Mouse (Mus musculus) adrenal gland, postnatal 14 days (tissue): ENCODE measurements around the gene Hmgn2. TPM values are rescaled to one million over a fixed set of nuclear protein-coding genes. Genes with fewer than 3 reads are reported as not detected.

Experiments
- DNase-seq: peaks from one replicate; pipeline ENCODE4 v3.0.0; 2021; ENCODE audit warnings: mixed read lengths
- total RNA-seq: library from RNA; stranded (reverse); gene quantifications from 2 replicates; pipeline ENCODE4 v1.2.3, GENCODE M21; 2021

Gene Hmgn2
- total RNA-seq, 1 experiment from 2014 or later = 351 TPM

DNA sequence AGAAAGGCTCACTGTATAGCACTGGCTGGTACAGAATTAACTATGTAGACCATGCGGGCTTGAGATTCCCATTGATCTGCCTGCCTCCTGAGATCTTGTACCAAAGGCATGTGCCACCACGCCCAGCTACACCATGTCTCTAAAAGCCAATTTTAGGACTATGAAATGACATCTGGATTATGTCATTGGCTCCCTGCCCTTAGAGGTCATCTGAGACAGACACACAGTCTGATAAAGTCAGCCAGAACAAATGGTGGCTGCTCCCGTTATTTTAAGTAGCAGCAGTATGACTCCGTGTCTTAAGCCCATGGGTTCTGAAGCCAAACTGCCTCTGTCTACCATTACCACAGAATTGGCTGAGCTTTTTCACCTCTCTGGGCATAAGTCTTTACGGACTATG lies 12.0 kb upstream of the Hmgn2 start:
- DNase-seq = no peak

DNA sequence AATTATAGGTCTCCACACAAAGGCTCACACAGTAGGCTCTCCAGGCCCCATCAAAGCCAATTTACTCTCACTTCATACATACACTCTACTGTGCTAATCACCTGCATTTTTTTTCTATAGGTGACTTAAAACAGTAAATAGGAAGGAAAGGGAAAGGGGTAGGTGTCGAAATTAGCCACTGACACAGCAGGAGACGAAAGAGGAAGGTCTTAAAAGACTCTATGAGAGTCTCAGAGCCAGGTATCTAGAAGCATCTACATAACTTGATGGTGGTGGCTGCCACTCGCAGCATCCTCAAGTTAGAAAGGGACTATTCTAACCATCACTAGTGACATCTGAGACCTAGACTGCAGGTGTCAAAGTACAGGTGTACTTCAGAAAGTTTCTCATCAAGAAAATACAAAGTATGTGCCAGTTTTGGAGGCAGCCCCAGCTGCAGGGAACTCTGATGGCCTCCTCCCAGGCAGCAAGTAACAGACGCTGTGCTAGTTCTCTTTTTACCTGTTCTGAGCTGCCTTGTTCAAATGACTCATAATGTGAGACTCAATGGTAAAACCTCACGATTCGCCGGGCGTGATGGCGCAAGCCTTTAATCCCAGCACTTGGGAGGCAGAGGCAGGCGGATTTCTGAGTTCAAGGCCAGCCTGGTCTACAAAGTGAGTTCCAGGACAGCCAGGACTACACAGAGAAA lies 9.7 kb upstream of the Hmgn2 start:
- no peak for DNase-seq

DNA sequence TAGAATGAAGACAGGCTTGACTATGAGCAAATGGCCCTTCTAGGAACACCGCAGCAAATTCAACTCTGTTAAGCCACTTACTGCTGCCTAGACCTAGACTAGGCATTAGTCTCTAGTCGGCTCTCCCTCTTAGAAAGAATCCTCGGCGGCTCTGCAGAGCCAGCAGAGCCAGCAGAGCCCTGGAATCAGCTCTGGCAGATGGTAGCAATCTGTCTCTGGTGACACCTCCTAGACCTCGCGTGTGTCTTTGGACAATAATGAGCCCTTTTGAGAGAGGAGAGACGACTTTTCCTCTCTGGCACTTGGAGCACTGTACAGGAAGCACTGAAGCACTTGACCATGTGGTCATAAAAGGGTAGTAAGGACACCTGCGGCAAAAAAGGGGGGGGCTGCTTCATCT lies 3.3 kb upstream of the Hmgn2 start:
- no peak for DNase-seq

DNA sequence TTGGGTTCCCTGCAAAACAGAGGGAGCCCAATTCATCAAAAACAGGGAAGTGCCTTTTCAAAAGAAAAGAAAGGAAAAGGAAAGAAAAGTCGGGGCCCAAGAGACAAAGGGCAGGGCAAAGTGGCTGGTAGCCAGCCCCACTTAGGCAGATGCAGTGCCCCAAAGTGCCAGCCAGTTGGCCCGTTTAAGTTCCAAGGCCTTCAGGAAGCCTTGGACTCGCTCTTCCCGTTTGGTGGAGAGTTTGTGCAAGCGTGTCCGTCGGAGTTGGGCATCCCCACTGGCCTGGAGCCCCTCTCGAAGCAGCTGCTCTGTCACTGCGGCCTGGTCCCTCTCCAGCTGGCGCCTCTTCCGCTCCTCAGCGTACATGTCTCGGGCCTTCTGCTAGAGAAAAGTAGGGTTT lies 2.4 kb upstream of the Hmgn2 start:
- no peak for DNase-seq

DNA sequence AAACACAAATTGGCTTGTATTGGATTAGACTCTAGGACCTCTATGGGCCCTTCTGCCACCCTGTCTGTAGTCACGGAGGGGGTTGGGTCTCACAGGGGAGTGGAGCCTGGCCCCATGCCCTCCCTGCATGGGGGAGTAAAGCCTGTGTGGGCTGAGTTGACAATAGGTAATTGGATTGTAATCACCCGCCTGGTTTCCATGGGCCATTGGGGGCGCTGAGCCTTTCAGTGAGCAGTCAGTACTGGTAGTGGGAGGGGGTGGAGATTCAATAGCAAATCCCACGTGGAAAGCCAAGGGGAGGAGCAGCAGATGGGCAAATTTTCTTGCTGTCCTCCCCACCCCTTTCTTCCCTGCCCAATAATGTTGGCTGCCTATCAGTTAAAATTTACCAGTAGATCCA lies 1.7 kb upstream of the Hmgn2 start:
- DNase-seq = no peak

DNA sequence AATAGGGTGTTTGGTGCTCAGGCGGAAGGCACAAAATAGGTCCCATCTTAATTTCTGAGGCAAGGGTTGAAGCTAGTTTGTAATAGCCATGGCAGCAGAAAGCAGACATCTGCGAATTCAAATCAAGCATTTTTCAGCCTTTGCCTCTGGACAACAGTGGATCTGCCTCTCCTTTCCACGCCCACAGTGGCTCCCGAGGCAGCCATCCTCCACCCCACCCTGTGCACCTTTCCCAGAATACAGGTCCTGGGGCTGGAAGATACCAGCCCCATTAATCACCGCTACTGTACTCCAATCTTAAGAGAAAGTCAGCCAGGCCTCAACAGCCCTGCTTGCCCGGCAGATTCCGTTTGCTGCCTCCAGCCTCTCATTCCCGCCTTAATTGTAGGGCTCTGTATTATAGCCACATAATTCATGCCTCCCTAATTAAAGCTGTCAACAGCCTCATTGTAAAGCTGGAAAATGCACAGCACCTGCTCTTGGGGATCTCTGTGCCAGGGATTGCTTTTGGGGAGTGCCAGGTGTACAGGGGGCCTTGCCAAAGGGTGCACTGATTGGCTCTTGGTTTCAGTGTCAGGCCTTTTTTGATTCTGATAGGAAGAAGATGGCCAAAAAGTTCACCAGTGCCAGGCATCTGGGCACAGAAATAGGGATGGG lies 792 bp upstream of the Hmgn2 start:
- DNase-seq = no peak

DNA sequence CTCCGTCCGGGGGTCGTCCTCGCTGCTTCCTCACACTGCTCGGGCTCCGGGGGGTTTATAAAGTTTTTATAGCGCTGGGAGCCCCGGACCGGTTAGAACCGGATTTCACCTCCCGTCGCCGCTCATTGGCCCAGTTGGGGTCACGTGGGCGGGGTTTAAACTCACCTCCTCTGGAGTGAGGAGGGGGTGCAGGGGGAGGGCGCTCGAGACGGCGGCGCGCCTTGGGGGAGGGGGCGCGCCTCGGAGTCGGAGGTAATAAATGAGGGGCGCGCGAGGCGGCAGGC lies 642 bp downstream of the Hmgn2 start:
- DNase-seq = peak; percentile 96

DNA sequence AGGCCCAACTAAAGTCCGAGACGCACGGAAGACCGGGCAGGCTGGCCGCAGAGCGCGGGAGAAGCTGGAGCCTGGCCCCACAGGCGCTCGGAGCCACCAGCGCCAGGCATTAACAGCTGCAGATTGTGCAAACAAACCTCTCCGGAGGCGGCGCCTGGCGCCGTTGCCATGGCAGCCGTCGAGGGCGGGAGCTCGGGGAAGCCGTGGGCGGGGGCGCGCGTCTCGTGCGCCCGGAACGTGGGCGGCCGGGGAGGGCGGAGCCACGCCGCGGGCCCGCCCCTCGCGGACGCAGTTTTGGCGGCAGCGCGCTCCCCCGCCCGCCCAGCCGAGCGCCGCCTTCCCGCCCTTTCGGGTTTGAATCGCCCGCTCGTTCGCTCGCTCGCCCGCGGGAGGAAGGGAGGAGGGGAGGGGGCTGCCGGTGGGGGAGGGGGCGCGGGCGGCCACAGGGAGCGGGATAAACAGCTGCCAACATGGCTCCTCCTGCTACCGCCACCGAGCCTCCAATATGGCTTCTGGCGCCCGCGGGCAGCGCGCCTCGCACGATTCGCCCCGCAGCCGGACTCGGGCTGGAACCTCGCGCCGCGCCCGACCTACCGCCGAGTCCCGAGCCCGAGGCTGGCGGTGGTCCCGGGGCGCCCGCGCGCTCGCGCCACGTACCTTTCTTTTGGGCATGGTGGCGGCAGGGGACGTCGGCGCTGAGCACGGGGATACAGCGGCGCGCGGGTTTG lies 1.1 kb downstream of the Hmgn2 start:
- DNase-seq = peak; percentile 99

DNA sequence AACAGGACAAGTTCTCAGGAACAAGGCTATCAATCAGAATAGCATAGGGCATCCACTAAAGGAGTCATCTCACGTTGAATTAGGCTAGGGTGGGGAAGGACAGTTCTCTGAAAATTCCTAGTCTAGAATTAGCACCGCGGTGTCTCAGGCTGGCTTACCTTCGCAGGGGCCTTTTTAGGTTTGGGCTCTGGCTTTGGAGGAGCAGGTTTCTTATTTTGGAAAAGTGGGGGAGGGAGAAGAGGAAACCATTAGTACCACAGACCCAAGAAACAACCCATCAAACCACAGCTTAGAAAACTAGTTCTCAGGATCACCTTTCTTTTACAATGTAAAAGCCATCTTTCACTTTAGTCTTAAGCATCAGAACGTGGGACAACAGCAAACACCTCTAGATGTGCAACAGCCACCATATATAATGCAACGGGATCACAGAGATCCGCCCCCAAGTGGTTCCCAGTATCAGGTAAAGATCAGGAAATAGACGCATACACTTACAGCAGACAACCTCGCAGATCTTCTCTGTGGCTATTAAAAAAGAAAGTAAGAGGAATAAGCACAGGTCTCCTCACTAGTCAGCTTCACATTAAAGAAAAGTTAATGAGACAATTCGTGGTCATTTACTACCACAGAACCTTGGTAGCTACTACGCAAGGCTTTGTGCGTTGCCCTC lies 2.0 kb downstream of the Hmgn2 start:
- DNase-seq = no peak

DNA sequence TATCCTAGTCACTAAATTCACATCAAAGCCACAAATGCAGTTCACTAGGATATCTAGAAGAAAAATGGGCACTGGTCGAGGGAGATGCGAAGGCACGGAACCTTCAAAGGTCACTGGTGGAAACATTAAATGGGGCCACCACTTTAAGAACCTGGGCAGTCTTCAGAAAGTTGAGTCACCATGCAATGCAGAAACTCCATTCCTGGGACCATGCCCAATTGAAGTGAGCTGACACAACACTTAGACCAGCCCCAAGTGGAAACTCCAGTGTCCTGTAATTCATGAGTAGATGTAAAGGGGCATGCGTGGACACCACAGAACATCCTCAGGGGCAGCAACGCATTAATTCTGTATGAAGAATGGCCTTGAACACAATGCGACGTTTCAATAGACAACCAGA lies 5.9 kb downstream of the Hmgn2 start:
- DNase-seq = peak; percentile 62

DNA sequence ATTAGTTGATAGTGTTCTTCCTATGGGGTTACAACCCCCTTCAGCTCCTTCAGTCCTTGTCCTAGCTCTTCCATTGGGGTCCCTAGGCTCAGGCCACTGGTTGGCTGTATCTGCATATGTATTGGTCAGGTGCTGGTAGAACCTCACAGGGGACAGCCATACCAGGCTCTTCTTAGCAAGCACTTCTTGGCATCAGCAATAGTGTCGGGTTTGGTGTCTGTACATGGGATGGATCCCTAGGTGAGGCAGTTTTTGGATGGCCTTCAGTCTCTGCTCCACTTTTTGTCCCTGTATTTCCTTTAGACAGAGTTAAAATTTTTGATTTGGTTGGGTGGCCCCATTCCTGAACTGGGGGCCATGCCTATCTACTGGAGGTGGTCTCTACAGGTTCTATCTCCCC lies 9.6 kb downstream of the Hmgn2 start:
- DNase-seq = no peak

DNA sequence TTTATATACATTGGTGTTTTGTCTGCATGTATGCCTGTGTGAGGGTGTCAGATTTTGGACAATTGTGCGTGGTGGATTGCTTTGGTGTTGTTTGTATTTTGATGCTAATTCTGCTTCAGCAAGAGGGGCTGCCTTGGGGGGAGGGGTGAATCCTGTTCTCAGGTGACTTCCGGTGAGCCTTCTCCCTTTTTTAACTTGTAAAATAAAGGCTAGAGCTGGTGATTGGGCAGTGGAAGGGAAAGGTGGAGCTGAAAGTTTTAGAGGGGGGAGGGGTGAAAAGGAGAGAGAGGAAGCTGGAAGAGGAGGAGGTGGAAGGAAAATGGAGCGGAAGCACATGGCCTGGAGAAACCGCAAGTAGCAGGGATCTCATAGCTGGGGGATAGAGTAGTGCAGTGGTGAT lies 12.1 kb downstream of the Hmgn2 start:
- DNase-seq = no peak

DNA sequence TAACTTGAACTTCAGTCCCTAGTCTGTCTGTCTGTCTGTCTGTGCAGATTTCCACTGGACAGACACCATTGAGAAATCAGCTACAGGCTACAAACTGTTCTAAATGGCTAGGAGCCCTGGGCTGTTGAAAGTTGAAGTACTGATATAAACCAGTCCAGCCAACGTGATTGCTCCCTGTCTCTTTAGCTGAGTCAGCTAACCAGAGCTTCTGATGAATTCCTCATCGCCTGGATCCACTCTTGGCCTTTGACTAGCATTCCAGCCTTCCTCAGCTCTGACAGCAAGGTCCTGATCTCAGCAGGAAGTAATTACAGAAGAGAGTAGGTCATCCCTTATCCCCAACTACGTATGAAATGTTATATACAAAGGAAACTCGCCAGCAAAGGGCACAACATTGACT lies 21.7 kb downstream of the Hmgn2 start:
- no peak for DNase-seq

DNA sequence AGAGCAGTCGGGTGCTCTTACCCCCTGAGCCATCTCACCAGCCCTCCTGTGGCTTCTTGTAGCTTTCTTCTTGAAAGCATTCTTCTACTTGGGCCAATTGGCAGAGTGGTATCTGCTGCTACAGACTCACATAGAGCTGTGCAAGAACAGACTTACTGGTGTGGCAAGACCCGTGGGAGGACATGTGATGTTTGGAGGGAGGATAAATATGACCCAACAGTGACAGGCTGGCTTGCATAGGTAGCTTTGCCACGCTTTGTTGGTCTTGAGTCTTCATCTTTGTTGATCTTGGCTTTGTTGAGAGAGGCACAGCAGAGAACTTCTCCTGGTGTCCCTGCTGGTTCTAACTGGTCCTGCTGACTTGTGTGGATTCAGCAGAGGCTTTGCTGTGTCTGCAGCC lies 24.7 kb downstream of the Hmgn2 start:
- no peak for DNase-seq

DNA sequence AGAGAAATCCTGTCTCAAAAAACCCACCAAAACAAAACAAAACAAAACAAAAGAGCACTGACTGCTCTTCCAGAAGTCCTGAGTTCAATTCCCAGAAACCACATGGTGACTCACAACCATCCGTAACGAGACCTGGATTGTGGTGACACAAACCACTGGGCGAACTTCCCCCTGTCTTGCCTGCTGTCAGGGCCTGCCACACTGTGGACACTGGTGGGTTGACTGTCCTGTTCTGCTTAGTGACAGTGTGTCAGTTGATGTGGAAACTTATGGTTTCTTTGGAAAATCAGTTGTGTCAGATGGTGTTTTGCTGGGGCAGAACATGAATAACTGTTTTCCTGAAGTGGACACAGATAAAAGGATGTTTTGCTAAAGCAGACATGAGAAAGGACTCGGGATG lies 25.8 kb downstream of the Hmgn2 start:
- no peak for DNase-seq

DNA sequence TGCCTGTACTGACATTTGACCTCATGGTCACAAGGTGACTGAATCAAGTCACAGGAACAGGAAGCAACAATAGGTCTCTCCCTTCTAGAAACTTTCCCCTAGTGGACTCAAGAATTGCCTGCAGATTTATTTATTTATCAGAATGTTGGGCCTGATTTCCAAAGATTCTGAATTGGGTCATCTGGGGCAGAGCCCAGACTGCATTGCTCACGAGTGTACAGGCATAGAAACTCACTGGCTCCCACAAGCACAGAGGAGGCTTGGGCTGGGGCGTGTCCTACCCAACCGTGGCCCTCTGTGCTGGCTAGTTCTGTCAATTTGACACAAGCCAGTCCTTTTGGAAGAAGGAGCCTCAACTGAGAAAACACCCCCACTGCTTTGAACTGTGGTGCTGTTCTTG lies 26.9 kb downstream of the Hmgn2 start:
- DNase-seq = peak; percentile 50

DNA sequence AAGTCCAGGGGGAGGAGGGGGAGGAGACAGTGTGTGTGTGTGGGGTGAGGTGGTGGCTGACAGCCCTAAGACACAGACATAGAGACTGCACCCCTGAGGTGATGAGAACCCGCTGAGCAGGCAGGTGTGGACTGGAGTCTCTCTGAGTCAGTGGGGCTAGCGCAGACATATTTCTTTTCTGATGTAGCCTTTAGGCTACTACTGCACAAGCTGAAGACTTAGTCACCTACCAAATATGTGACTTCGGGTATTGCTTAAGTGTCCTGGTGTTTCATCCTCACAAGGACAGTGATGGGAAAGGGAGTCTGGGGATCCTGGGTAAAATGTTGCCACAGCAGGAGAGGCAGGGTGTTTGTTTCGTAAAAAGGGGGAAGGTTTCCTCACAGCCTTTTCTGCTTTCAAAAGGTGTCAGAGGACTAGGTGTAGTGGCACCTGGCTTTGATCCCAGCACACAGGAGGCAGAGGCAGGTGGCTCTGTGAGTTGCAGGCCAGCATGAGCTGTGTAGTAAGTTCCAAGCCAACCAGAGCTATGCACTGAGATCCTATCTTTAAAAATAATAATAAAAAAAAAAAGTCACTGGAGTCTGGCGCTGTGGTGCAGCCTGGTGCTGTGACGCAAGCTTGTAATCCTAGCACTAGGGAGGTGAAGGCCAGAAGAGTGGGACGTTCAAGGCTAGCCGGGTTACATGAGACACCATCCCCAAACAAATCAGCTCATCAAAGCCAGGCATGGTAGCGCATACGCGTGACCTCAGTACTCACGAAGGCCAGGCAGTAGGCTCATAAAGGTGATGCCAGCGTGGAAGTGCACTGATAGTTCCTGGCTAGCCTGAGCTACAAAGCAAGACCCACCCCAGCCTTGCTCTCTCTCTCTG lies 27.8 kb downstream of the Hmgn2 start:
- peak; percentile 60 for DNase-seq

DNA sequence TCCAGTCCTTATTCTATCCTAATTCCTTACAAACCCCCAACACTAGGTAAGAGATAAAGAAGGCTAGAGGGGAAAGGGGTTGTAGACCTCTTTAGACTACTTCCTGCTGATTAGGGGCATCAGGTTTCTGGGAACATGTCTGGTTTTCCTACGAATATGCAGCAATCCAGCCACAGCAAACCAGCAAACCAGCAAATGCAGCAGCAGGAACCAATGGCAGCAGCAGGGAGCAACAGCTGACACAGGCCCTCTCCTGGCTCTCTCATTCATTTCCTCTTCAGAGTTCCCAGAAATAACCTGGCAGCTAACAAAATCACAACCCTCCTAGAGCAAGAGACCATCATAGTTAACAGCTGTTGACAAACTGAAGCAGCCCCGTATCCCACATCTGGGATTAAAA lies 30.4 kb downstream of the Hmgn2 start:
- DNase-seq = no peak

DNA sequence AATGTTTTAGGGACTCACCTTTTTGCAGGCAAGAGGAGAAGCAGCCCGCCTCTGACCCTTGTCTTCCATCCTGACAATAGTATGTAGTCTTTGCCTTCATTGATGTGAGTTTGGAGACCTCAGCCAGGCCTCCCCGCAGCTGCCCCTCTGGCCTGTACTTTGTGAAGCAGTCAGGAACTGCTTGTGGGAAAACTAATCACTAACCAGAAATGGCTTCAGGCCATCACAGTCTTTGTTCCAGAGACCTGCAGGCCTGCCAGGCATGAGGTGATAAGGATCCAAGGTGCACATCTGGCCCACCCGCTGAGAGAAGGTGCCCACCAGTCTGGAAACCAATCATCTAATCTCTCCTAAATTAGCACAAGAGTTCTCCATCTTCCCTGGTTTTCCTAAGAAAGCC lies 36.7 kb downstream of the Hmgn2 start:
- DNase-seq = no peak

DNA sequence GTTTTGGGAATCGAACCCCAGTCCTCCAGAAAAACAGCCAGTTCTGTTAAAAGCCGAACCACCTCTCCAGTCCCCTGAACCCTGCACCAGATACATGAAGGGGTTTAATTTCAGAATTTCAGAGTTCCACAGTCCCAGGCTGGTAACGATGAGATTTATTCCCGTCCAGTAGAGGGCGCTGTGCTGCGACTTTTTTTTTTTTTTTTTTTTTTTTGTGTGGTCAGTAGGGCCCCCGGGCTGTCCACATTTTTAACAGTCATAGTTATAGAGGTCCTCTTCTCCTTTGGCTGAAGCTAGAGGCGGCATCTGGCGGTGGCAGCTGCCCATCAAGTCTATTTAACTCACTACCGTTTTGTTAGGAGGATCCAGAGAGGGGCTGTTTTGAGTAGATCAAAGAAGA lies 37.1 kb downstream of the Hmgn2 start:
- DNase-seq = peak; percentile 28

DNA sequence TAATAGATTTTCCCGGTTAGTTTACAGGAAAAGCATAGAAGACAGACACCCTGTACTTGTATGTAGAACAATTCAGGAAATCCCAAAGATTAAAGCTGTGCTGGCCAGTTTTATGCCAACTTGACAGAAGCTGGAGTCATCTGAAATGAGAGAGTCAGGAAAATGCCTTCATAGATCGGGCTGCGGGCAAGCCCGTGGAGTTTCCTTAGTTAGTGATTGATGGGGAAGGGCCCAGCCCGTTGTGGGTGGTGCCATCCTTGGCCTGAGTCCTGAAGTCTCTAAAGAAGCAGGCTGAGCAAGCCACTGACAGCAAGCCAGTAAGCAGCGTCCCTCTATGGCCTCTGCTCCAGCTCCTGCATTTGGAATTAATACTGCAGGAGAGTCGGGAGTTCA lies 39.2 kb downstream of the Hmgn2 start:
- DNase-seq = peak; percentile 53

DNA sequence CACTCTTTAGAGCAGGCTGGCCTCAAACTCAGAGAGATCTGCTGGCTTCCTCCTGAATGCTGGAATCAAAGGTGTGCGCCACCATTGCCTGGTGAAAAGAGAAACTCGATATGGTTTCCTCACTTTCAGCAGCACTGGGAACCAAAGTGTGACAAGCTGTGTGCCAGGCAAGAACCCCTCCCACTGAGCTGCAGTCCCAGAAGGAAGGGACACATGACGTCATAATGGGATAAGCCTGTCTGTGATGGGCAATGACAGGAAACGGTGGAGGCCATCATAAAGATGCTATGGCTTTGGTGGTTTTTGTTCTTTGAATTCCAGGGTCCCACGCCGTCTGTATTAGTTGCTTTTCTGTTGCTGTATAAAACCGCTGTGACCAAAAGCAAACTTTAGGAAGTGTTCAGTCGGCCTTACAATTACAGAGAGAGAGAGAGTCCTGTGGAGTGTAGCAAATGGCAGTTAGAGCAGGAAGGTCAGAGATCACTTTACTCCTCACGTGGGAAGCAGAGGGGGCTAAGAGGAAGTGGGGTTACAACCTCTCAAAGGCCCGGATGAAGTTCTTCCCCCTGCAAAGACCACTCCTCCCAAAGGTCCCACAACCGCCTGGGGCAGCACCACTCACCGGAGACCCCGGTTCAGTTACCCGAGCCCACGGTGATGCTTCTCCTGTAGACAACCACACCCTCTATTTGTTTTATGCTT lies 39.7 kb downstream of the Hmgn2 start:
- DNase-seq = no peak
